Mouse (Mus musculus): ENCODE data around the gene Slc4a3. TPM values are rescaled to one million over a fixed set of nuclear protein-coding genes. Genes with fewer than 3 reads are reported as not detected.

Gene Slc4a3
- polyA plus RNA-seq, 1 experiment from 2014 or later = 11.8 TPM

DNA sequence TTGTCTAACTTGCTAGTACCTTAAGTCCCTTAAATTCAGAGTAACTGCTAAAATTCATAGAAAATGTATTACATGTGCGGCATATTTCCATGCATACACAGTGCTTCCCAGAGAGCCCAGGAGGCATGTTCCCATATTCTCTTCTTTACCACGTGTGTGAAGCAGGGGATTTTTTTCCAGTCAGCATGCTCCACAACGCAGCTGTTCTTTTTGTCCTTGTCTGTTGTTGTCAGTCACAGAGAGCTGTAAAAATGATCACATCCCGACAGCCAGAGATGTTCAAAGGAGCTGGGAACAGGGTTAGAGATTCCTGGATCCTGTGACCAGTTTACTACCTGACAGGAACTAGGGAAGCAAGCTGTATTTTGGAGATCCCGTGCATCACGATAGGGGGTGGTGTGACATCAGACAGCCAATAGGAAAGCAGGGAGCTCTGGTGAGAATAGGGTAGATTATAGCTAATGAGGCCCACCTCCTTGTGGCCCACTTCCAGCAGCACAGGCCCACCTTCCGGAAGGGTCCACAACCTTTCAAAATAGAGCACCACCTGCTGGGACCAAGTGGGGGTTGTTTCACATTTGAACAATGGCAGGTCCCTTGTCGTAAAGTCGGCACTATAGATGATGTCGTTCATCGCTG is 62.7 kb downstream of the Slc4a3 start:
- DNase-seq (ENCODE audit: low spot score) (no peak), ATAC-seq (replicated peaks; ENCODE audit: low FRiP score, low TSS enrichment, low read depth) (no peak)
- H3K9me3 ChIP-seq (ENCODE audit: control insufficient read depth, low read length) = no peaks in the 10 kb centered on the region
- no peaks in the 10 kb centered on the region for H3K27me3 ChIP-seq (replicated peaks; ENCODE audit: control insufficient read depth, insufficient read depth, low read length)
- no peaks in the 10 kb centered on the region; the same call in 1 of the 2 replicates for H3K4me1 ChIP-seq (replicated peaks; ENCODE audit: control insufficient read depth, insufficient read depth, low read length)
- H3K27ac ChIP-seq (ENCODE audit: low read depth) = no peak overlapping the region
- H3K4me3 ChIP-seq (ENCODE audit: low read depth, low read length) = no peak overlapping the region
- 77% methylated on average over 11 of the region's 11 CpGs for WGBS
- H3K9ac ChIP-seq (ENCODE audit: low read length) = no peak overlapping the region
- H3K36me3 ChIP-seq (ENCODE audit: control insufficient read depth, insufficient read depth, low read length) = no peaks in the 10 kb centered on the region
- H3K4me2 ChIP-seq (ENCODE audit: low read length) = no peak overlapping the region

DNA sequence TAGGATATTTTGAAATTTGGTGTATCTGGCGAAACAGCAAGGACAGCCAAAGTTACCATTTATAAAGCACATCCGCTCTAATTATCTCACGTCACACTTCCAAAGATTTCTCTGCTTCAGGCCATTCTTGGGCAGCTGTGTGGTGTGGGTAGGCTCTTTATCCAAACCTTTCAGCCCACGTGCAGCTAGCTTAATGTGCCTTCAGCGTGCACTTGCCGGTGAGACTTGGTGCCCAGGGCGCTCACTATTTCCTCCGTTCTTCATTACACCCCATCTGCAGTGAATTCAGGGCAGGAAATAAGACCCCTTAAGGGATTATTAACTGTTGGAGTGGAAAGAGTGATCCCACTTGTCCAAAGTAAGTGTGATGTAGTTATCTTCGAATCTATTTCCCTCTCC is 63.2 kb downstream of the Slc4a3 start:
- H3K4me3 ChIP-seq (ENCODE audit: low read depth, low read length) = no peak overlapping the region
- WGBS = 87% methylated on average over 9 of the region's 9 CpGs
- ATAC-seq (replicated peaks; ENCODE audit: low FRiP score, low TSS enrichment, low read depth) (no peak), DNase-seq (ENCODE audit: low spot score) (no peak)
- H3K36me3 ChIP-seq (ENCODE audit: control insufficient read depth, insufficient read depth, low read length) = no peaks in the 10 kb centered on the region
- no peak overlapping the region for H3K27ac ChIP-seq (ENCODE audit: low read depth)
- H3K9me3 ChIP-seq (ENCODE audit: control insufficient read depth, low read length) = no peaks in the 10 kb centered on the region
- no peaks in the 10 kb centered on the region for H3K27me3 ChIP-seq (replicated peaks; ENCODE audit: control insufficient read depth, insufficient read depth, low read length)
- H3K4me2 ChIP-seq (ENCODE audit: low read length) = no peak overlapping the region
- H3K4me1 ChIP-seq (replicated peaks; ENCODE audit: control insufficient read depth, insufficient read depth, low read length) = no peaks in the 10 kb centered on the region; the same call in 1 of the 2 replicates
- H3K9ac ChIP-seq (ENCODE audit: low read length) = no peak overlapping the region

DNA sequence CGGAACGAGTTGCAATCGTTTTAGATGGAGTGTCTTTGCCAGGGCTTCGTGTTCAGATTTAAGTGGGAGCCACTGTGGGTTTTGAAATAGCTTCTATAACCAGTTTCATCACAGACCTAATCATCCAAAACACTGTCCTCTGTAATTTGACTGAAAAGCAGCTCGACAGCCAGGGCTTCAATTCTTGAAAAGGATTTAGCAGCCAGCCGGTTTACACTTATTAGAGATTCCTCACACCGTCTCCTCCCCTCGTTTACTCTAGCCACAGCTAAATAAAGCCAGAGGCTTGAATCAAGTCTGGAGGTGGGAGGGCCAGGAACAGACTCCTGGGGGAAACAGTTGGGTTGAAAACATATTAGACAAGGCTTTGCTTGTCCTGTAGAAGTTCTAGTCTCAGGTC is 64.5 kb downstream of the Slc4a3 start:
- Histone ChIP-seq H3K27ac (ENCODE audit: low read depth) (no peak overlapping the region), H3K9ac (ENCODE audit: low read length) (no peak overlapping the region), H3K9me3 (ENCODE audit: control insufficient read depth, low read length) (no peaks in the 10 kb centered on the region), H3K27me3 (replicated peaks; ENCODE audit: control insufficient read depth, insufficient read depth, low read length) (no peaks in the 10 kb centered on the region), H3K4me2 (ENCODE audit: low read length) (no peak overlapping the region), H3K36me3 (ENCODE audit: control insufficient read depth, insufficient read depth, low read length) (no peaks in the 10 kb centered on the region), H3K4me3 (ENCODE audit: low read depth, low read length) (no peak overlapping the region), H3K4me1 (replicated peaks; ENCODE audit: control insufficient read depth, insufficient read depth, low read length) (no peaks in the 10 kb centered on the region; the same call in 1 of the 2 replicates)
- ATAC-seq (replicated peaks; ENCODE audit: low FRiP score, low TSS enrichment, low read depth) (no peak), DNase-seq (ENCODE audit: low spot score) (no peak)
- WGBS = 49% methylated on average over 8 of the region's 8 CpGs

Other genes starting within 250 kb of the Slc4a3 start
- 133 and 137 TPM in 2 replicates for gene Dnpep, start 228.3 kb upstream of the Slc4a3 start, polyA plus RNA-seq (2014; fragmentation: Nextera tagmentation; extraction: Ambion mirVana)
- gene Des, start 185.9 kb upstream of the Slc4a3 start, polyA plus RNA-seq (2014; fragmentation: Nextera tagmentation; extraction: Ambion mirVana) = 72.4 and 73.2 TPM in 2 replicates
- gene Speg, start 171.0 kb upstream of the Slc4a3 start, polyA plus RNA-seq (2014; fragmentation: Nextera tagmentation; extraction: Ambion mirVana) = 46.7 and 55.2 TPM in 2 replicates
- gene Gmppa, start 110.3 kb upstream of the Slc4a3 start, polyA plus RNA-seq (2014; fragmentation: Nextera tagmentation; extraction: Ambion mirVana) = 69.4 and 72.1 TPM in 2 replicates
- gene Asic4, start 95.8 kb upstream of the Slc4a3 start, polyA plus RNA-seq (2014; fragmentation: Nextera tagmentation; extraction: Ambion mirVana) = 0.47 and 1.0 TPM in 2 replicates
- gene Chpf, start 67.0 kb upstream of the Slc4a3 start, polyA plus RNA-seq (2014; fragmentation: Nextera tagmentation; extraction: Ambion mirVana) = 36.7 and 42.8 TPM in 2 replicates
- 1.9 and 2.6 TPM in 2 replicates for gene Tmem198, start 66.7 kb upstream of the Slc4a3 start, polyA plus RNA-seq (2014; fragmentation: Nextera tagmentation; extraction: Ambion mirVana)
- gene Obsl1, start 39.8 kb upstream of the Slc4a3 start, polyA plus RNA-seq (2014; fragmentation: Nextera tagmentation; extraction: Ambion mirVana) = 80.9 and 88.4 TPM in 2 replicates
- 3.5 and 3.9 TPM in 2 replicates for gene Inha, start 39.2 kb upstream of the Slc4a3 start, polyA plus RNA-seq (2014; fragmentation: Nextera tagmentation; extraction: Ambion mirVana)
- 16.3 and 18.7 TPM in 2 replicates for gene Stk11ip, start 24.7 kb upstream of the Slc4a3 start, polyA plus RNA-seq (2014; fragmentation: Nextera tagmentation; extraction: Ambion mirVana)